Mouse (Mus musculus) kidney, adult 11 months (tissue): ENCODE data around the gene Rtn4.
"Not testable (repeated sequence)": the region's sequence is repeated elsewhere in the genome, so short reads cannot be mapped to it uniquely, and the experiment has no call there.

Source experiments
- DNase-seq: peaks from one replicate; pipeline ENCODE4 v3.0.0; 2022

The Rtn4 gene

GRCm38 (mm10) chr11:29692683-29693272, at the start of gene Rtn4:
Rtn4 (plus strand) TSS chr11:29692947.
- peak; percentile 99 for DNase-seq

- DNase-seq: no peak
Observed at GRCm38 (mm10) chr11:29644421-29644820, 48.3 kb upstream of the Rtn4 start.

- DNase-seq: no peak
Observed at GRCm38 (mm10) chr11:29645411-29646066, 47.2 kb upstream of the Rtn4 start.

GRCm38 (mm10) chr11:29647568-29648319, 45.0 kb upstream of the Rtn4 start:
- no peak for DNase-seq

- DNase-seq: not testable (repeated sequence)
Observed at GRCm38 (mm10) chr11:29655381-29655780, 37.4 kb upstream of the Rtn4 start.

- no peak for DNase-seq
Observed at GRCm38 (mm10) chr11:29660740-29661139, 32.0 kb upstream of the Rtn4 start.

- no peak for DNase-seq
Observed at GRCm38 (mm10) chr11:29667634-29668033, 25.1 kb upstream of the Rtn4 start.

- DNase-seq: no peak
Observed at GRCm38 (mm10) chr11:29669706-29670105, 23.0 kb upstream of the Rtn4 start.

- DNase-seq: no peak
Observed at GRCm38 (mm10) chr11:29673359-29673758, 19.4 kb upstream of the Rtn4 start.

- no peak for DNase-seq
Observed at GRCm38 (mm10) chr11:29676718-29677117, 16.0 kb upstream of the Rtn4 start.

GRCm38 (mm10) chr11:29679942-29680341, 12.8 kb upstream of the Rtn4 start:
- no peak for DNase-seq

GRCm38 (mm10) chr11:29680771-29681170, 12.0 kb upstream of the Rtn4 start:
- DNase-seq: no peak

GRCm38 (mm10) chr11:29684272-29684671, 8.5 kb upstream of the Rtn4 start:
- no peak for DNase-seq

GRCm38 (mm10) chr11:29686176-29686575, 6.6 kb upstream of the Rtn4 start:
- no peak for DNase-seq

- DNase-seq: no peak
Observed at GRCm38 (mm10) chr11:29691556-29691955, 1.2 kb upstream of the Rtn4 start.

GRCm38 (mm10) chr11:29692111-29692682, 550 bp upstream of the Rtn4 start:
- peak; percentile 8 for DNase-seq

GRCm38 (mm10) chr11:29693576-29694410, 1.0 kb downstream of the Rtn4 start:
- peak; percentile 75 for DNase-seq

- DNase-seq: no peak
Observed at GRCm38 (mm10) chr11:29694754-29695153, 2.0 kb downstream of the Rtn4 start.

- no peak for DNase-seq
Observed at GRCm38 (mm10) chr11:29702721-29703120, 10.0 kb downstream of the Rtn4 start.

- DNase-seq: no peak
Observed at GRCm38 (mm10) chr11:29705263-29705662, 12.5 kb downstream of the Rtn4 start.

- DNase-seq: no peak
Observed at GRCm38 (mm10) chr11:29706845-29707244, 14.1 kb downstream of the Rtn4 start.

- DNase-seq: no peak
Observed at GRCm38 (mm10) chr11:29709512-29709911, 16.8 kb downstream of the Rtn4 start.

- no peak for DNase-seq
Observed at GRCm38 (mm10) chr11:29714114-29714513, 21.4 kb downstream of the Rtn4 start.
